Mouse (Mus musculus): ENCODE measurements around the gene Ptprf.

DNA sequence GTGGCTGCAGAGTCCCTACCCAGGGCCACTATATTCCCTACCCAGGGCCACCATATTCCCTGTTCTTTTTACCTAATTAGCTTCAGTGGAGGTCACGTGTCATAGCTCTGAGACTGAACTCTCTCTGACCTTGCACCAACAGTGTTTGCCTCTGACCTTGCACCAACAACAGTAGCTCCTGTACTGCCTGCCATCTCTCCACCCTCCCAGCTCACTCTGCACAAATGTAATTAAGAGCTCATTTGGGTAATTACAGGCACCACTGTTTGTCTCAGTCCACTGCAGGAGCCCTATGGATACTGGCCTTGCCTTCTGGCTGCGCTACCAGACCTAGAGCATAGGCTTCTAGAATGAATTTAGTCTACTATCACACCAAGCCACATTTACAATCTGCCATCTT is 57.3 kb downstream of the Ptprf start:
- no peak for TF ChIP-seq CTCF (IDR thresholded peaks at IDR 0.05)
- TF ChIP-seq EP300 (IDR thresholded peaks at IDR 0.05; ENCODE audit: insufficient read depth, low read depth, low read length), result no peak

Data from heart, adult 2 months (tissue).